Mouse (Mus musculus): ENCODE results near the gene Acvr1b.

GRCm38 (mm10) chr15:101171272-101171671, 2.6 kb upstream of the Acvr1b start:
- TF ChIP-seq POLR2A (IDR thresholded peaks at IDR 0.05; ENCODE audit: insufficient read length, low read depth) (no peak), TCF12 (IDR thresholded peaks at IDR 0.05; ENCODE audit: insufficient read depth, poor library complexity, severe bottlenecking) (no peak), MYOG (IDR thresholded peaks at IDR 0.05; ENCODE audit: control insufficient read depth in 1 of 3, insufficient read depth in 1 of 3, insufficient read length in 2 of 3, low read depth in 2 of 3) (no peak), POLR2AphosphoS2 (IDR thresholded peaks at IDR 0.05; ENCODE audit: insufficient read length, low read depth) (no peak), USF1 (IDR thresholded peaks at IDR 0.05; ENCODE audit: low read depth) (no peak)

Measured in myocyte (in vitro differentiated cells).